Mouse (Mus musculus) brain, embryonic 14.5 days (tissue): ENCODE results near the gene Samd10.

ENCODE experiments used
- CTCF ChIP-seq: fragments of 200-500 bp; IDR thresholded peaks from 2 replicates; pipeline ENCODE4 v1.5.1; 2012; ENCODE audit warnings: inconsistent platforms, mild to moderate bottlenecking, moderate library complexity, borderline replicate concordance; ENCODE audit not compliant: insufficient read depth, insufficient read length; ENCODE audit errors: extremely low read depth
- POLR2A ChIP-seq: fragments of 200-500 bp; IDR thresholded peaks from 2 replicates; pipeline ENCODE4 v1.6.1; 2012; ENCODE audit warnings: mild to moderate bottlenecking, inconsistent platforms, borderline replicate concordance; ENCODE audit not compliant: poor library complexity, insufficient read depth, insufficient read length, severe bottlenecking; ENCODE audit errors: extremely low read depth

DNA sequence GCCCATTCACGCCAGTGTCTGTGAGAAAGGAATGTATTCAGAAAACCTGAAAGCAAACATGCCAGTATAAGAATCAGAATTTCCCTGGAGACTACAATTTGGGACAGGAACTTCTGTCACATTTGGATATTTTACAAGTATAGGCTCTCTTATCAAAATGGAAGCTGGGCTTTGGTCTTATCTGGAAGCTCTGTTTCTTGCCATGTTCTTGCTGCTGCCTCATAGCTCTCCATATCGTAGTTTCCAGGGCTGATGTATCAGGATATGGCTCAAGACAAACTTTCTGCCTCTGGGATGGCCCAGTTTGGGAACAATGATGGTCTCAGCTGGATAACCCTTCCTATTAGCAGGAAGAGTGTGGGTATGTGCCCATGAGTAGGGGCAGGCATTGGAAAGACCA, 22.4 kb downstream of the Samd10 start:
- TF ChIP-seq CTCF (no peak), POLR2A (no peak)
